ENCODE assay signal across 13 mouse cellular contexts in genomic region chr11:85667741-85668140, GRCm38 (mm10).
DNase-seq lines count a peak whose midpoint lies in the region; ATAC-seq lines count a peak whose summit lies in the region.
"Had no signal": no experiment of that assay in that cellular context is flagged by ENCODE, and none has a peak within 500 bp of the region (broad histone marks: within the 10 kb centered on the region; RNA-seq: fewer than 3 reads in every experiment).

No protein-coding gene starts in this region.

- H3K4me1 ChIP-seq in heart, embryonic 11.5 days (ENCODE audit: control insufficient read depth, insufficient read depth, low read length): peaks cover 13% of the 10 kb centered on the region
- H3K4me1 ChIP-seq in lung, embryonic 15.5 days: peaks cover 36% of the 10 kb centered on the region
- peaks cover 7% of the 10 kb centered on the region for H3K4me1 ChIP-seq in hindbrain, embryonic 15.5 days (replicated peaks)
- H3K4me1 ChIP-seq in midbrain, embryonic 13.5 days (replicated peaks): peaks cover 16% of the 10 kb centered on the region

- no peak overlapping the region for H3K4me3 ChIP-seq in heart, embryonic 11.5 days (ENCODE audit: low read depth, low read length)
- H3K4me3 ChIP-seq in lung, embryonic 15.5 days: no peak overlapping the region
- H3K4me3 ChIP-seq in hindbrain, embryonic 15.5 days: no peak overlapping the region
- H3K4me3 ChIP-seq in midbrain, embryonic 13.5 days (replicated peaks): no peak overlapping the region

- no peak for DNase-seq in heart, adult 18-20 months
- DNase-seq in lung, postnatal 25 days (ENCODE audit: low spot score): no peak
- no peak for DNase-seq in spleen, postnatal 4 days (ENCODE audit: low spot score in 2 of 2)
- DNase-seq in gastrocnemius, postnatal 10 days: no peak
- DNase-seq: adrenal gland, postnatal 25 days; B cell, adult 2 months; cerebellum, adult 18-20 months; heart, postnatal 4 days; layer of hippocampus, postnatal 36 days had no signal

- peak overlapping the region; percentile 24 for H3K4me2 ChIP-seq in heart, embryonic 11.5 days
- peak overlapping the region; percentile 45 for H3K4me2 ChIP-seq in lung, embryonic 15.5 days
- H3K4me2 ChIP-seq in hindbrain, embryonic 15.5 days: peak overlapping the region; percentile 26
- H3K4me2 ChIP-seq in midbrain, embryonic 13.5 days (replicated peaks): 0 out of 2 replicates have a peak overlapping the region, but pooled peaks have one; percentile 9

- no peaks in the 10 kb centered on the region for H3K27me3 ChIP-seq in heart, embryonic 11.5 days (ENCODE audit: control insufficient read depth, insufficient read depth, low read length)
- H3K27me3 ChIP-seq in lung, embryonic 15.5 days: no peaks in the 10 kb centered on the region
- H3K27me3 ChIP-seq in hindbrain, embryonic 15.5 days: no peaks in the 10 kb centered on the region
- H3K27me3 ChIP-seq in midbrain, embryonic 13.5 days: 0 out of 2 replicates have a peak, but pooled peaks cover 4% of the 10 kb centered on the region

- no peak overlapping the region for H3K27ac ChIP-seq in heart, embryonic 11.5 days (ENCODE audit: low read depth, low read length)
- H3K27ac ChIP-seq in lung, embryonic 15.5 days: peak overlapping the region; percentile 88
- H3K27ac ChIP-seq in hindbrain, embryonic 15.5 days (replicated peaks): no peak overlapping the region
- H3K27ac ChIP-seq in midbrain, embryonic 13.5 days: no peak overlapping the region; the same call in 1 of the 2 replicates

- no peaks in the 10 kb centered on the region for H3K36me3 ChIP-seq in heart, embryonic 11.5 days (ENCODE audit: control insufficient read depth, insufficient read depth, low read length)
- H3K36me3 ChIP-seq in lung, embryonic 15.5 days: no peaks in the 10 kb centered on the region
- no peaks in the 10 kb centered on the region for H3K36me3 ChIP-seq in hindbrain, embryonic 15.5 days
- H3K36me3 ChIP-seq in midbrain, embryonic 13.5 days: no peaks in the 10 kb centered on the region

- H3K9me3 ChIP-seq in heart, embryonic 11.5 days (replicated peaks; ENCODE audit: control insufficient read depth, low read length): no peaks in the 10 kb centered on the region
- no peaks in the 10 kb centered on the region for H3K9me3 ChIP-seq in lung, embryonic 15.5 days
- no peaks in the 10 kb centered on the region for H3K9me3 ChIP-seq in hindbrain, embryonic 15.5 days
- H3K9me3 ChIP-seq in midbrain, embryonic 13.5 days: no peaks in the 10 kb centered on the region

- WGBS in heart, embryonic 11.5 days (ENCODE audit: insufficient replicate concordance): 58% methylated on average over 9 of the region's 9 CpGs
- WGBS in lung, embryonic 15.5 days: 11% methylated on average over 9 of the region's 9 CpGs
- 34% methylated on average over 9 of the region's 9 CpGs for WGBS in hindbrain, embryonic 15.5 days
- WGBS in midbrain, embryonic 13.5 days: 39% methylated on average over 9 of the region's 9 CpGs

- H3K9ac ChIP-seq in heart, embryonic 11.5 days (ENCODE audit: low read depth, low read length): no peak overlapping the region
- 0 out of 2 replicates have a peak overlapping the region, but pooled peaks have one; percentile 3 for H3K9ac ChIP-seq in lung, embryonic 15.5 days
- no peak overlapping the region for H3K9ac ChIP-seq in hindbrain, embryonic 15.5 days
- H3K9ac ChIP-seq in midbrain, embryonic 13.5 days (replicated peaks): no peak overlapping the region

- ATAC-seq in heart, embryonic 11.5 days (replicated peaks; ENCODE audit: insufficient number of reproducible peaks, low FRiP score, low TSS enrichment): no peak
- ATAC-seq in lung, embryonic 15.5 days (ENCODE audit: borderline replicate concordance, extremely low read depth, low FRiP score, low TSS enrichment): peak; percentile 64; the same call in 1 of the 2 replicates
- no peak for ATAC-seq in hindbrain, embryonic 15.5 days (ENCODE audit: low FRiP score, low read depth)
- no peak for ATAC-seq in midbrain, embryonic 13.5 days
